Mouse (Mus musculus) hindbrain, embryonic 12.5 days (tissue): ENCODE measurements around the gene Noxred1. TPM values are rescaled to one million over a fixed set of nuclear protein-coding genes. Genes with fewer than 3 reads are reported as not detected.
A peak's percentile ranks its signal among the peaks of the same experiment; 100 is the strongest.
"Not testable (repeated sequence)": the region's sequence is repeated elsewhere in the genome, so short reads cannot be mapped to it uniquely, and the experiment has no call there.

Experiments
- ATAC-seq: fragments of 200-750 bp; cut with Nextera tagmentation; 2 replicates; pipeline ENCODE4 v1.8.0; 2017; ENCODE audit warnings: moderate TSS enrichment; ENCODE audit not compliant: low FRiP score
- H3K27ac ChIP-seq: fragments of 300-500 bp; sonication (generic); 2 replicates; pipeline ENCODE4 v1.5.1; 2016; ENCODE audit warnings: mild to moderate bottlenecking
- H3K27me3 ChIP-seq: fragments of 300-500 bp; sonication (generic); 2 replicates; pipeline ENCODE4 v1.6.1; 2016; ENCODE audit warnings: mild to moderate bottlenecking
- H3K36me3 ChIP-seq: fragments of 300-500 bp; sonication (generic); 2 replicates; pipeline ENCODE4 v1.6.1; 2016; ENCODE audit warnings: mild to moderate bottlenecking
- H3K4me1 ChIP-seq: fragments of 300-500 bp; sonication (generic); 2 replicates; pipeline ENCODE4 v1.6.1; 2016
- H3K4me2 ChIP-seq: fragments of 300-500 bp; sonication (generic); replicated peaks from 2 replicates; pipeline ENCODE4 v1.6.1; 2016; ENCODE audit warnings: mild to moderate bottlenecking
- H3K4me3 ChIP-seq: fragments of 300-500 bp; sonication (generic); 2 replicates; pipeline ENCODE4 v1.5.1; 2016; ENCODE audit warnings: mild to moderate bottlenecking
- H3K9ac ChIP-seq: fragments of 300-500 bp; sonication (generic); 2 replicates; pipeline ENCODE4 v1.6.1; 2016; ENCODE audit warnings: mild to moderate bottlenecking, moderate library complexity
- H3K9me3 ChIP-seq: fragments of 300-500 bp; sonication (generic); replicated peaks from 2 replicates; pipeline ENCODE4 v1.6.1; 2016; ENCODE audit warnings: mild to moderate bottlenecking
- WGBS: fragments of 180-500 bp; shearing (Covaris S2); methylation state at CpG from one replicate; pipeline ENCODE4 v1.1.7; 2016; 5-methylcytosine and 5-hydroxymethylcytosine counted together
- polyA plus RNA-seq: library from polyadenylated mRNA; unstranded; fragments of >200 nt; fragmentation: Nextera tagmentation; extraction: Ambion mirVana; gene quantifications from 2 replicates; pipeline ENCODE4 v1.2.1, GENCODE M21; 2016

Noxred1 gene
- polyA plus RNA-seq, 1 experiment from 2014 or later, result 1.8 TPM

- 72% methylated on average over 7 of the region's 7 CpGs for WGBS
- Histone ChIP-seq H3K27me3 (no peaks in the 10 kb centered on the region), H3K4me1 (peaks cover 3% of the 10 kb centered on the region; the same call in 1 of the 2 replicates)
Observed at GRCm38 (mm10) chr12:87219362-87219761, 19.2 kb downstream of the Noxred1 start.

GRCm38 (mm10) chr12:87217596-87217995 lies 20.9 kb downstream of the Noxred1 start:
- Histone ChIP-seq H3K36me3 (no peaks in the 10 kb centered on the region), H3K27me3 (no peaks in the 10 kb centered on the region), H3K27ac (no peak overlapping the region), H3K9ac (no peak overlapping the region), H3K4me2 (no peak overlapping the region), H3K4me3 (no peak overlapping the region), H3K9me3 (no peaks in the 10 kb centered on the region), H3K4me1 (peaks cover 3% of the 10 kb centered on the region; the same call in 1 of the 2 replicates)
- no peak for ATAC-seq

More at GRCm38 (mm10) chr12:87219362-87219761, 19.2 kb downstream of the Noxred1 start:
- Histone ChIP-seq H3K9me3 (no peaks in the 10 kb centered on the region), H3K9ac (no peak overlapping the region), H3K27ac (no peak overlapping the region), H3K4me2 (no peak overlapping the region), H3K36me3 (no peaks in the 10 kb centered on the region), H3K4me3 (no peak overlapping the region)
- ATAC-seq, result no peak

- H3K9ac ChIP-seq, result no peak overlapping the region
- H3K27me3 ChIP-seq, result no peaks in the 10 kb centered on the region
- no peaks in the 10 kb centered on the region for H3K36me3 ChIP-seq
- ATAC-seq, result no peak
- H3K4me1 ChIP-seq, result peaks cover 3% of the 10 kb centered on the region; the same call in 1 of the 2 replicates
- H3K4me3 ChIP-seq, result no peak overlapping the region
- 71% methylated on average over 2 of the region's 2 CpGs for WGBS
- H3K9me3 ChIP-seq, result no peaks in the 10 kb centered on the region
- no peak overlapping the region for H3K4me2 ChIP-seq
- no peak overlapping the region for H3K27ac ChIP-seq
Observed at GRCm38 (mm10) chr12:87216053-87216452, 22.5 kb downstream of the Noxred1 start.

GRCm38 (mm10) chr12:87212844-87213606 lies 25.5 kb downstream of the Noxred1 start:
- 63% methylated on average over 2 of the region's 2 CpGs for WGBS
- no peak for ATAC-seq
- H3K27me3 ChIP-seq, result no peaks in the 10 kb centered on the region
- H3K9ac ChIP-seq, result no peak overlapping the region
- H3K9me3 ChIP-seq, result no peaks in the 10 kb centered on the region
- H3K27ac ChIP-seq, result no peak overlapping the region
- H3K4me2 ChIP-seq, result no peak overlapping the region
- no peak overlapping the region for H3K4me3 ChIP-seq
- no peaks in the 10 kb centered on the region for H3K36me3 ChIP-seq
- no peaks in the 10 kb centered on the region for H3K4me1 ChIP-seq

GRCm38 (mm10) chr12:87205789-87206188 lies 32.7 kb downstream of the Noxred1 start:
- not testable (repeated sequence) for H3K9me3 ChIP-seq, H3K4me1 ChIP-seq, H3K4me2 ChIP-seq, H3K27ac ChIP-seq, H3K36me3 ChIP-seq, H3K9ac ChIP-seq, ATAC-seq, H3K4me3 ChIP-seq, H3K27me3 ChIP-seq
- 91% methylated on average over 5 of the region's 5 CpGs for WGBS

GRCm38 (mm10) chr12:87201694-87202093 lies 36.8 kb downstream of the Noxred1 start:
- H3K4me3 ChIP-seq, result no peak overlapping the region
- no peak overlapping the region for H3K9ac ChIP-seq
- H3K27ac ChIP-seq, result no peak overlapping the region
- no peaks in the 10 kb centered on the region for H3K27me3 ChIP-seq
- no peak for ATAC-seq
- 70% methylated on average over 5 of the region's 5 CpGs for WGBS
- H3K9me3 ChIP-seq, result no peaks in the 10 kb centered on the region
- H3K4me1 ChIP-seq, result peaks cover 19% of the 10 kb centered on the region
- H3K4me2 ChIP-seq, result no peak overlapping the region
- H3K36me3 ChIP-seq, result no peaks in the 10 kb centered on the region

GRCm38 (mm10) chr12:87199973-87200586 lies 38.5 kb downstream of the Noxred1 start, which contains the start of gene Tmed8:
Gene Tmed8 (minus strand): TSS chr12:87200454.
- H3K4me1 ChIP-seq, result peaks cover 19% of the 10 kb centered on the region
- 1% methylated on average over 63 of the region's 70 CpGs for WGBS
- H3K4me2 ChIP-seq, result peak within 1 kb of the TSS; percentile 80
- peak within 1 kb of the TSS; percentile 93 for H3K27ac ChIP-seq
- H3K27me3 ChIP-seq, result no peaks in the 10 kb centered on the region
- H3K9me3 ChIP-seq, result no peaks in the 10 kb centered on the region
- peak within 1 kb of the TSS; percentile 92 for H3K9ac ChIP-seq
- peak within 1 kb of the TSS; percentile 89 for H3K4me3 ChIP-seq
- ATAC-seq, result peak; percentile 95
- no peaks in the 10 kb centered on the region for H3K36me3 ChIP-seq

GRCm38 (mm10) chr12:87199206-87199972 lies 39.1 kb downstream of the Noxred1 start, which contains the start of gene Samd15:
Gene Samd15 (plus strand): TSS chr12:87199723.
- Histone ChIP-seq H3K9me3 (no peaks in the 10 kb centered on the region), H3K36me3 (no peaks in the 10 kb centered on the region), H3K27ac (peak within 1 kb of the TSS; percentile 93), H3K4me1 (peaks cover 19% of the 10 kb centered on the region), H3K9ac (peak within 1 kb of the TSS; percentile 92), H3K4me2 (peak within 1 kb of the TSS; percentile 80), H3K4me3 (peak within 1 kb of the TSS; percentile 89), H3K27me3 (no peaks in the 10 kb centered on the region)
- 1% methylated on average over 38 of the region's 38 CpGs for WGBS
- ATAC-seq, result peak; percentile 73

GRCm38 (mm10) chr12:87198792-87199191 lies 39.7 kb downstream of the Noxred1 start:
- Histone ChIP-seq H3K4me3 (peak overlapping the region; percentile 89), H3K4me2 (peak overlapping the region; percentile 80), H3K27ac (no peak overlapping the region), H3K9me3 (no peaks in the 10 kb centered on the region), H3K9ac (peak overlapping the region; percentile 92), H3K27me3 (no peaks in the 10 kb centered on the region), H3K36me3 (no peaks in the 10 kb centered on the region), H3K4me1 (peaks cover 19% of the 10 kb centered on the region)
- no peak for ATAC-seq
- 57% methylated on average over 6 of the region's 6 CpGs for WGBS

- no peaks in the 10 kb centered on the region for H3K27me3 ChIP-seq
- H3K36me3 ChIP-seq, result no peaks in the 10 kb centered on the region
- no peak for ATAC-seq
- no peak overlapping the region for H3K4me2 ChIP-seq
- no peak overlapping the region for H3K4me3 ChIP-seq
- no peaks in the 10 kb centered on the region for H3K9me3 ChIP-seq
- peaks cover 19% of the 10 kb centered on the region for H3K4me1 ChIP-seq
- H3K27ac ChIP-seq, result no peak overlapping the region
- no peak overlapping the region for H3K9ac ChIP-seq
Observed at GRCm38 (mm10) chr12:87196310-87196709, 42.2 kb downstream of the Noxred1 start.

GRCm38 (mm10) chr12:87195069-87195468 lies 43.5 kb downstream of the Noxred1 start:
- H3K27ac ChIP-seq, result no peak overlapping the region
- no peaks in the 10 kb centered on the region for H3K36me3 ChIP-seq
- no peak overlapping the region for H3K4me3 ChIP-seq
- 82% methylated on average over 1 of the region's 1 CpGs for WGBS
- H3K9me3 ChIP-seq, result no peaks in the 10 kb centered on the region
- no peak overlapping the region for H3K4me2 ChIP-seq
- no peak for ATAC-seq
- no peak overlapping the region for H3K9ac ChIP-seq
- no peaks in the 10 kb centered on the region for H3K27me3 ChIP-seq
- H3K4me1 ChIP-seq, result peaks cover 17% of the 10 kb centered on the region

GRCm38 (mm10) chr12:87193008-87193407 lies 45.5 kb downstream of the Noxred1 start:
- no peak overlapping the region for H3K4me3 ChIP-seq
- H3K4me1 ChIP-seq, result peaks cover 9% of the 10 kb centered on the region; the same call in 1 of the 2 replicates
- no peak overlapping the region for H3K9ac ChIP-seq
- H3K36me3 ChIP-seq, result no peaks in the 10 kb centered on the region
- no peak for ATAC-seq
- H3K27me3 ChIP-seq, result no peaks in the 10 kb centered on the region
- no peak overlapping the region for H3K27ac ChIP-seq
- no peaks in the 10 kb centered on the region for H3K9me3 ChIP-seq
- H3K4me2 ChIP-seq, result no peak overlapping the region
- 93% methylated on average over 3 of the region's 3 CpGs for WGBS
